Mouse (Mus musculus) forebrain, embryonic 13.5 days (tissue): ENCODE measurements around the gene Tbx19. TPM values are rescaled to one million over a fixed set of nuclear protein-coding genes. Genes with fewer than 3 reads are reported as not detected.
A peak's percentile ranks its signal among the peaks of the same experiment; 100 is the strongest.

Experiments used
- ATAC-seq: fragments of 200-750 bp; cut with Nextera tagmentation; 2 replicates; pipeline ENCODE4 v1.8.0; 2017
- H3K27ac ChIP-seq: fragments of 300-500 bp; sonication (generic); 2 replicates; pipeline ENCODE4 v1.5.1; 2015; ENCODE audit warnings: inconsistent platforms, mild to moderate bottlenecking, moderate library complexity
- H3K27me3 ChIP-seq: fragments of 300-500 bp; sonication (generic); 2 replicates; pipeline ENCODE4 v1.6.1; 2015; ENCODE audit warnings: mild to moderate bottlenecking, inconsistent platforms
- H3K36me3 ChIP-seq: fragments of 300-500 bp; sonication (generic); 2 replicates; pipeline ENCODE4 v1.6.1; 2015; ENCODE audit warnings: mild to moderate bottlenecking, inconsistent platforms; ENCODE audit not compliant: poor library complexity, severe bottlenecking
- H3K4me1 ChIP-seq: fragments of 300-500 bp; sonication (generic); 2 replicates; pipeline ENCODE4 v1.6.1; 2015; ENCODE audit warnings: inconsistent platforms
- H3K4me2 ChIP-seq: fragments of 300-500 bp; sonication (generic); 2 replicates; pipeline ENCODE4 v1.6.1; 2015; ENCODE audit warnings: inconsistent platforms, mild to moderate bottlenecking, moderate library complexity
- H3K4me3 ChIP-seq: fragments of 300-500 bp; sonication (generic); 2 replicates; pipeline ENCODE4 v1.5.1; 2015; ENCODE audit warnings: mild to moderate bottlenecking, inconsistent platforms
- H3K9ac ChIP-seq: fragments of 300-500 bp; sonication (generic); 2 replicates; pipeline ENCODE4 v1.6.1; 2015; ENCODE audit warnings: mild to moderate bottlenecking, inconsistent platforms
- H3K9me3 ChIP-seq: fragments of 300-500 bp; sonication (generic); replicated peaks from 2 replicates; pipeline ENCODE4 v1.6.1; 2016; ENCODE audit warnings: inconsistent platforms
- WGBS: fragments of 180-500 bp; shearing (Covaris S2); methylation state at CpG from one replicate; pipeline ENCODE4 v1.1.7; 2015; 5-methylcytosine and 5-hydroxymethylcytosine counted together
- polyA plus RNA-seq: library from polyadenylated mRNA; unstranded; fragments of >200 nt; fragmentation: Nextera tagmentation; extraction: Ambion mirVana; gene quantifications from 2 replicates; pipeline ENCODE4 v1.2.1, GENCODE M21; 2015

The Tbx19 gene
- polyA plus RNA-seq, 1 experiment from 2014 or later, result 0.10 TPM

DNA sequence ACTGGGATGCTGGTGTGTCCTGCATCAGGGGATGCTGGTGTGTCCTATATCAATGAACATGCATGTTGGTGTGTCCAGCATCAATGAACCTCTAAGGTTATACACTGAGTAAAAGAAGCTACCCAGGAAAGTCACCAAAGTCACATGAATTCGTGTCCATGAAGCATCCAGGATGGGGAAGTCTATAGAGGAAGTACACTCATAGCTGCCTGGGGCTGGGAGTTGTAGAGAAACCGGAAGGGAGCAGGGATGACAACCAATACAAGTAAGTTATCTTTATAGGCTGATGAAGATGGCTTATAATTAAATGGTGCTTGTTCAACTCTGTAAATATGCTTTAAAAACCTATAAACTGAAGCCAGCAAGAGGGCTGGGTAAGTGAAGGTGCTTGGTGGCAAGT is 26.7 kb downstream of the Tbx19 start:
- 77% methylated on average over 2 of the region's 2 CpGs for WGBS
- Histone ChIP-seq H3K9me3 (no peaks in the 10 kb centered on the region), H3K4me3 (no peak overlapping the region), H3K36me3 (no peaks in the 10 kb centered on the region), H3K4me2 (no peak overlapping the region), H3K27me3 (no peaks in the 10 kb centered on the region), H3K27ac (no peak overlapping the region), H3K4me1 (no peaks in the 10 kb centered on the region), H3K9ac (no peak overlapping the region)
- no peak for ATAC-seq

DNA sequence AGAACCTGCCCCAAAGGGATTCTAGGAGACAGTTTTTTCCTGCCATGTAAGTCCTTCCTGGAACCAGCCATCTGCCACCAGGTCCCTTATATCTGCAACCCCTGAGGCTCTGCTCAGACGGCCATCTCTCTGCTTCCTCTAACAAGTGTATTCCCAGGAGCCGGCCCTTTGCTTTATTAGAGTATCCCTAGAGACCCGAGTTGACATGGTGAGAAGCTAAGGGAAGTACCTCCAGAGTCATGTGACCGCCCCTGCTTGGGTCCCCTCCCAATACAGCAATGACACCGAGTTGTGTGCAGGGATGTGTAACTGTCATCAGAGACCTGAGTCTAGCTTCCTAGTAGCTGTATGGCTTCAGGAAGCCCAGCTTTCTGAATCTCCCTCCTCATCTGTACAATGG is 27.3 kb downstream of the Tbx19 start:
- H3K9me3 ChIP-seq, result no peaks in the 10 kb centered on the region
- no peaks in the 10 kb centered on the region for H3K4me1 ChIP-seq

DNA sequence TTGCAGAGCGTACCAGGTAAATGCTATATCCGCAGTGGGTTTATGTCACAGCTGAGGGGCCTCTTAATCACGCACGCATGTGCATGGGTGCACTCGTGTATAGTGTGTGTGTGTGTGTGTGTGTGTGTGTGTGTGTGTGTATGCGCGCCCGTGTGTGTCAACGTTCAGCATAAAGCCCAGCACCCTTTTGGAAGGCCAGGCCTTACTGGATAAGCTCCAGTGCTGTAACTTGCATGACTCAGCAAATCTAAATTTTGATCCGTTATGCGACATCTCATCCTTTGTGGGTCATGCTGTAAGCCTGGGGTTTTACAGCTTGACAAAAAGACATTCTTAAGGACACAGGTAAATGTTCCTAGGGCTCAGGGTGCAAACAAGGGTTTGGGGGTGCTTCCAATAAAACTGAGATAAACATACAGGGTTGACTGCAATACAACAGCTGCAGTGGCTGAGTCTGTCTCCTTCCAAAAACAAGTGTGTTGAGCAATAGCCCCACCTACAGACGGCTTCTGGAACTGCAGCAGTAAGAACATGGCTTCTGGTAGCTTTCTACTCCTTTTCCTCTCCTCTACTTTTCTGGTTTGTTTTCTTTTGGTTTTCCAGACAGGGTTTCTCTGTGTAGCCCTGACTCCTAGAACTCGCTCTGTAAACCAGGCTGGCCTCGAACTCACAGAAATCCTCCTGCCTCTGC is 28.2 kb downstream of the Tbx19 start:
- H3K9me3 ChIP-seq, result no peaks in the 10 kb centered on the region
- ATAC-seq, result peak; percentile 77
- no peak overlapping the region for H3K27ac ChIP-seq
- no peak overlapping the region for H3K9ac ChIP-seq
- H3K27me3 ChIP-seq, result no peaks in the 10 kb centered on the region
- no peaks in the 10 kb centered on the region for H3K4me1 ChIP-seq
- H3K36me3 ChIP-seq, result no peaks in the 10 kb centered on the region
- no peak overlapping the region for H3K4me3 ChIP-seq
- 77% methylated on average over 14 of the region's 14 CpGs for WGBS
- H3K4me2 ChIP-seq, result no peak overlapping the region

More for the DNA sequence above, 27.3 kb downstream of the Tbx19 start:
- WGBS, result 81% methylated on average over 5 of the region's 5 CpGs
- H3K36me3 ChIP-seq, result no peaks in the 10 kb centered on the region
- no peak for ATAC-seq
- H3K9ac ChIP-seq, result no peak overlapping the region
- H3K27me3 ChIP-seq, result no peaks in the 10 kb centered on the region
- no peak overlapping the region for H3K4me2 ChIP-seq
- no peak overlapping the region for H3K27ac ChIP-seq
- H3K4me3 ChIP-seq, result no peak overlapping the region

DNA sequence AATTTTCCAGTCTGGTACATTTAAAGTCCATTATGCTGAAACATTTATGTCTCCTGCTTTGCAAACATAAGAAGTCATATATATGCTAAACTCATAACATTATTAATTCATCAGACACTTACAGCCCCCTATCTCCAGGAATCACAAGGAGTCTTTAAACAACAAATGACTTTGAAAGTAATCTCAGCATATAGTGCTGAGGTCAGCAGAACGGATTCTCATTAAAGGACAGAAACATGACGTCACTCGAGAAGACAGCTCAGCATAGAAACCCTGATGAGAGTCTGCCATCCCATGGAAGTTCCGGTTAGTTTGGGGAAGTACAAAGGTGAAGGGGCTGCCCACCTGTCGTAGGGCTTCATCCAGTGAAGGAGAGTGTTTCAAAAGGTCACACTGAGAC is 31.0 kb downstream of the Tbx19 start:
- no peaks in the 10 kb centered on the region for H3K27me3 ChIP-seq
- WGBS, result 77% methylated on average over 5 of the region's 5 CpGs
- no peak for ATAC-seq
- H3K4me1 ChIP-seq, result no peaks in the 10 kb centered on the region
- no peaks in the 10 kb centered on the region for H3K36me3 ChIP-seq
- no peaks in the 10 kb centered on the region for H3K9me3 ChIP-seq
- no peak overlapping the region for H3K4me2 ChIP-seq
- no peak overlapping the region for H3K27ac ChIP-seq
- H3K9ac ChIP-seq, result no peak overlapping the region
- H3K4me3 ChIP-seq, result no peak overlapping the region

DNA sequence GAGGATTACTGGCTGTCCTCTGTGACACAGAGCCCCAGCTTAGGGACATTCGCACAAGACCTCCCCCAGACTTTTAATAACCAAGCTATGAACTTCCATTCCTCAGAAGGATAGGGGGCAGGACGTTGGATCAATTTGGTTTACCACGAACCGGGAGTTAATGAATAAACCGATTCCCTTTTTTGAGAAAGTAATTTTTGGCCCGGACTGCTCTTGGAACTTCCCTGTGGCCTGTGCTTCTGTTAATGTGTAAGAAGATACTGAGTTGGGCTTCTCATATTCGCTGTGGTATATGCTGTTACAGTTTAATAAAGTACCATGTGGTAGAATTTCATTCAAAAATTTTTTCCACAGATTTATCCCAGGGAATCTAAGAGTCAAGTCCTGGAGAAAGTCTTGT is 39.5 kb downstream of the Tbx19 start:
- H3K4me1 ChIP-seq, result peaks cover 10% of the 10 kb centered on the region
- H3K27ac ChIP-seq, result no peak overlapping the region
- no peak overlapping the region for H3K4me2 ChIP-seq
- no peak for ATAC-seq
- no peaks in the 10 kb centered on the region for H3K9me3 ChIP-seq
- H3K9ac ChIP-seq, result no peak overlapping the region
- H3K27me3 ChIP-seq, result peaks cover 6% of the 10 kb centered on the region; the same call in 1 of the 2 replicates
- no peaks in the 10 kb centered on the region for H3K36me3 ChIP-seq
- no peak overlapping the region for H3K4me3 ChIP-seq
- 85% methylated on average over 7 of the region's 7 CpGs for WGBS

DNA sequence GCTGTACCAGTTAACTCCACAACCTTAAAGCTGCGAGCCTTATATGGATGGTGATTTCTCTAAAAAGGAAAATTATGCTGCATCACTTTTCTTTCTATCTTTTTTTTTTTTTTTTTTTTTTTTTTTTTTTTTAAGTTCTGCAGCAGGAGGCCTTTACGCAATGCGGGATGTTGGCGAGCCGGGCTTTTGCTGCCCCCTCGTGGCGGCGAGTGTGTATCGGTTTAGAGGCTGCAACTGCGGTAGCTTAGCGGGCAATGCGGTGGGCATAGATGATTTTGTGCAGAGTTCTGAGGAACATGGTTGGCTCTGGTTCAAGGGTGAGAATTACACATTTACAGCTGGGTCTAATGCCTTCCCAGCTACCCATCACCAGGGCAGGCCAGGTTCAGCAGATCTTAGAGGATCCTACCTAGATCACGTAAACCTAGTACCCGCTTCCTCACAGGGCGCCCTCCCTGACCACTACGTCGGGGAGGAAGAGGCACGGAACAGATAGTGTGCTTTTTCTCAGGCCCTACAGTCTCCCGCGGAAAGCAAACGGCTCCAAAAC is 40.1 kb downstream of the Tbx19 start:
- H3K27me3 ChIP-seq, result peaks cover 6% of the 10 kb centered on the region; the same call in 1 of the 2 replicates
- peak overlapping the region; percentile 22; the same call in 1 of the 2 replicates for H3K4me2 ChIP-seq
- peak; percentile 91 for ATAC-seq
- no peaks in the 10 kb centered on the region for H3K36me3 ChIP-seq
- WGBS, result 22% methylated on average over 21 of the region's 21 CpGs
- H3K9me3 ChIP-seq, result no peaks in the 10 kb centered on the region
- no peak overlapping the region for H3K27ac ChIP-seq
- H3K9ac ChIP-seq, result peak overlapping the region; percentile 21; the same call in 1 of the 2 replicates
- H3K4me1 ChIP-seq, result peaks cover 10% of the 10 kb centered on the region
- no peak overlapping the region for H3K4me3 ChIP-seq

DNA sequence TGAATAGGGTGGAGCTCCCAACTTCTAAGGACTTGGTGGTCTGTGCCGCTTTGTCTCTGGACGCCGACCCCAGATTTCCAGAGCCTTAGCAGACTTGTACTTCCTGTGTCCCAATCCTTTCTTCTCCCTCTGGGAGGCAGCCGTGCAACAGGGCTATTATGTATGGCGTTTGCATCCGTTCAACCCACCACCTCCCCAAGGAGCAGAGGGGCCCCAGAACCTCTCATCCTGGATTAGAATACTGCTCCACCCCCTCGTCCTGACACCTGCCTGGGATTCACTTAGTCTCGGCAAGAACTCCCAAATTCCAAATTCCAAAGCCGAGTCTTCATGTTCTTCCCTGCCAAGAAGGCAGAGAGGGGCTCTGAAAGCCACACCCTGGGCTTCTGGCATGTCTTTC is 40.8 kb downstream of the Tbx19 start:
- Histone ChIP-seq H3K4me1 (peaks cover 10% of the 10 kb centered on the region), H3K27ac (no peak overlapping the region), H3K27me3 (peaks cover 6% of the 10 kb centered on the region; the same call in 1 of the 2 replicates), H3K4me3 (no peak overlapping the region; the same call in 1 of the 2 replicates), H3K9me3 (no peaks in the 10 kb centered on the region), H3K4me2 (peak overlapping the region; percentile 44), H3K36me3 (no peaks in the 10 kb centered on the region), H3K9ac (no peak overlapping the region; the same call in 1 of the 2 replicates)
- WGBS, result 11% methylated on average over 9 of the region's 9 CpGs
- ATAC-seq, result no peak

DNA sequence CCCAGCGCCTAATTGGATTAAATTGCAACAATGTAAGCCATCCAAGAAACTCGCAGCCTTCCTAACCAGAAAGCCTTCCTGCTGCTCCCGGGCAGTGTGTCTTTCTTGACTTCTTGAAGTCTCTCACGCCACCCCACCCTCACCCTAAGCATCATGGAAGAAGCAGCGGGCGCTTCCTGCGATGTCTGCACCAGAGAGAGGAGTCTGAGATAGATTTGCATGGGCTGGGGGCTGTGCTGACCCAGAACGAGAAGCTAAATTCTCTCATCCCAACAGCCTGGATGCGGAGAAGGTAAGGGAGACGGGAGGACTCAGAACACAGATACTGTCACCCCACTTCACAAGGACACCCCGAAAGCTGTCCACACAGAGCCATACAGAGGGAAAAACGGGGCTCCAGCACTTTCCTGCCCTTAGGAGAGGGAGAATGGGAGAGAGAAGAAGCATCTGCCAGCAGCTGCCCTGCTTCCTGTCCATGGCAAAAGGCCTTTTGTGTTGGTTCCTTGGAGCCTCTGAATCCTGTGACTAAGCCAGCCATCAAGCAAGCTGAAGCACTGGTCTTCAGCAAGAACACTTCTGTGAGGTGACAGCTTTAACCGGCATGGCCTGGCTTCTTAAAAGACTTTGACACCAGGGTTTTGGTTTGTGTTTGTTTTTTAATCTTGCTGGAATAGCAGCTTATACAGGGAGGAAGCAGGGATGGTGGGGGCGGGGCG is 41.4 kb downstream of the Tbx19 start:
- no peak overlapping the region for H3K4me3 ChIP-seq
- no peak for ATAC-seq
- 39% methylated on average over 15 of the region's 15 CpGs for WGBS
- H3K9ac ChIP-seq, result no peak overlapping the region
- H3K4me2 ChIP-seq, result peak overlapping the region; percentile 44
- peaks cover 6% of the 10 kb centered on the region; the same call in 1 of the 2 replicates for H3K27me3 ChIP-seq
- H3K9me3 ChIP-seq, result no peaks in the 10 kb centered on the region
- H3K27ac ChIP-seq, result no peak overlapping the region
- no peaks in the 10 kb centered on the region for H3K36me3 ChIP-seq
- peaks cover 11% of the 10 kb centered on the region for H3K4me1 ChIP-seq

DNA sequence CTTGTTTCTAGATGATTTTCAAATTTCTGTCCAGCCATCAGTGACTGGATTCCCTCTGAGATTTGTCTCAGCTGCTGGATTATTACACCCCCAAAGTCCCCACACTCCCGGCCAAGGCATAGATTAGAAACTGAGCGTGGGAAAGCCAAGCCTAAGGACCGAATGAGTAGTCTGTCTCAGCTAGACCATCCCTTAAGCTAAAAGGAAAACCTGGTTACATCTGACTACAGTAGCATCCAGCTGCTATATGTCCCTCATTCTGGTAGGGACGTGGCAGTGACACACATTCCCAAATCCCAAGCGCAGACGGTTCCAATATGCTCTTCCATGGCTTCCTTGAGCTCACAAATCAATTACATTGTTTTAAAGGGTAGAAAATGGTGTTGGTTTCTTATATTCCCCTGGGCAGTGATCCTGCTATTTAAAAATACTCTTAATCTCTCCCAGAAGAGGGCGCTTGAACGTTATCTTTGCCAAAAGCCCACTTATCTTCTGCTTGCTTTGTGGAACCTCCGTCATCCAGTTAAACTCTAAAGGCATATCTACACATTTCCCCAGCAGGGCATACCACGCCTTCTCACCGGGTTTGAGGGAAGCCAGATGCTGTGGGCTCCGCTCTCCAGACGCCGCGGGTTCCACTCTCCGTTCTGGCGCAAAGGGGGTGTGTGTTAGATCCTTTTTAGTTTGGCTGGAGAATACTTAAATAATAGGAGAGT is 46.0 kb downstream of the Tbx19 start:
- peaks cover 16% of the 10 kb centered on the region for H3K4me1 ChIP-seq
- H3K9ac ChIP-seq, result no peak overlapping the region
- no peak overlapping the region for H3K4me2 ChIP-seq
- H3K36me3 ChIP-seq, result no peaks in the 10 kb centered on the region
- H3K27ac ChIP-seq, result no peak overlapping the region
- no peaks in the 10 kb centered on the region; the same call in 1 of the 2 replicates for H3K27me3 ChIP-seq
- H3K4me3 ChIP-seq, result no peak overlapping the region
- ATAC-seq, result no peak; the same call in 1 of the 2 replicates
- H3K9me3 ChIP-seq, result no peaks in the 10 kb centered on the region
- 52% methylated on average over 17 of the region's 17 CpGs for WGBS

DNA sequence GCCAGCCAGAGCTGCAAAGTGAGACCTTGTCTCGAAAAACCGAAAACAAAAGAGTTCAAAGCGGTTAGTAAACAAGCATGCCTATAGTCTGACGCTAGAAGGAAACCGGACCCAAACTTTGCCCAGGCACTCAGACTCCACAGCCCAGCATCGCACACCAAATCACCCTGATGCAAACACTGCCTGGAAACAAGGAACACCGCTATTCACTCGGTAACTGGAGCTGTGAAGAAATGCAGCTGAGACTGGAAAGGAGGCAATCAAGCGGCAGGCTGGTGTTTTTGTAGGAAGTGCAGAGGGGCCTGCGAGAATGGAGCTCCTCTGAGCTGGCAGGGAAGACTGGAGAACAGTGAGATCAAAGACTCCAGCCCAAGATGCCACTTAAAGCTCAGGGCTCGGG is 46.9 kb downstream of the Tbx19 start:
- no peak overlapping the region; the same call in 1 of the 2 replicates for H3K9ac ChIP-seq
- H3K36me3 ChIP-seq, result no peaks in the 10 kb centered on the region
- no peaks in the 10 kb centered on the region; the same call in 1 of the 2 replicates for H3K27me3 ChIP-seq
- H3K4me1 ChIP-seq, result peaks cover 14% of the 10 kb centered on the region
- 21% methylated on average over 11 of the region's 11 CpGs for WGBS
- no peaks in the 10 kb centered on the region for H3K9me3 ChIP-seq
- no peak overlapping the region for H3K4me3 ChIP-seq
- H3K4me2 ChIP-seq, result no peak overlapping the region
- ATAC-seq, result peak; percentile 33; the same call in 1 of the 2 replicates
- no peak overlapping the region for H3K27ac ChIP-seq

DNA sequence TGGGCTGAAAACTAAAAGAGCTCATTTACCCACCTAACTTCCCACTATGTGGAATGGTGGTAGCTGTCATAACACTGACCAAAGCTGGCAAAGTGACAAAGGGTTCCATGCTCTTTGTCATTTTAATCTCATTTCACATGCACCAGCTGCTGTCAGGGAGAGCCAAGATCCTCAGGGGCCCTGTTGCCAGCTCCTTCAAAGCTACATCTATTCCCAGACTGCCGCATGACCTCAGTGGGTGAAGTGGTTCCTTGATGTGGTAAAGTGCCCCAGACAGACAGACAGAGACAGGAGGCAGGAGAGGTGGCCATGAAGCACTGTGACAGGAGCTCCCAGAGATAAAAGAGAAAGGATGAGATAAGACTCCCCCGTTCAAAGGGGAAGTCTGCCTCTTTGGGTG is 49.9 kb downstream of the Tbx19 start:
- H3K4me2 ChIP-seq, result no peak overlapping the region
- no peak overlapping the region for H3K4me3 ChIP-seq
- no peak overlapping the region for H3K27ac ChIP-seq
- H3K9me3 ChIP-seq, result no peaks in the 10 kb centered on the region
- peak; percentile 26; the same call in 1 of the 2 replicates for ATAC-seq
- WGBS, result 58% methylated on average over 2 of the region's 2 CpGs
- H3K4me1 ChIP-seq, result peaks cover 14% of the 10 kb centered on the region
- H3K9ac ChIP-seq, result no peak overlapping the region
- no peaks in the 10 kb centered on the region for H3K36me3 ChIP-seq
- H3K27me3 ChIP-seq, result no peaks in the 10 kb centered on the region

DNA sequence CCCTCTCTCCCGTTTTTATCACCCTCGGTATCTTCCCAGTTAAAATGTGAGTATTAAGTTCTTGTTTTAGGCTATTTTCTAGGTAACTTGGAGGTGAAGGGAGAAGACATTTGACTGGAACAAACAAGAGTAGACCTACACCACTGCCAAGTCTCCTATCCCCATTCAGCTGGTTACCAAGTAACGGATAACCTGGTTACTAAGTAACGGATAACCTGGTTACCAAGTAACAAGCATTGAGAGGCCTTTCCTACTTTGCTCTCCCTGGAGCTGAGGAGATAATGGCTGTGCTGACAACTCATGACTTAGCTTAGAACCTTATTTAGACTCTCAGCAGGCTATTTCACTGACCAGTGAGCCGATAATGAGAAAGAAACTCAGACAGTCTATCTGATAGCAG is 51.4 kb downstream of the Tbx19 start:
- Histone ChIP-seq H3K27ac (no peak overlapping the region), H3K4me3 (no peak overlapping the region), H3K4me1 (peaks cover 12% of the 10 kb centered on the region), H3K27me3 (no peaks in the 10 kb centered on the region), H3K36me3 (no peaks in the 10 kb centered on the region), H3K9me3 (no peaks in the 10 kb centered on the region), H3K9ac (no peak overlapping the region), H3K4me2 (no peak overlapping the region)
- WGBS, result 66% methylated on average over 5 of the region's 5 CpGs
- ATAC-seq, result no peak
